Mouse (Mus musculus): ENCODE data around the gene Mei4. TPM values are rescaled to one million over a fixed set of nuclear protein-coding genes. Genes with fewer than 3 reads are reported as not detected.
A peak's percentile ranks its signal among the peaks of the same experiment; 100 is the strongest.

Gene Mei4
- polyA plus RNA-seq, 1 experiment from 2014 or later = 1.5 TPM

DNA sequence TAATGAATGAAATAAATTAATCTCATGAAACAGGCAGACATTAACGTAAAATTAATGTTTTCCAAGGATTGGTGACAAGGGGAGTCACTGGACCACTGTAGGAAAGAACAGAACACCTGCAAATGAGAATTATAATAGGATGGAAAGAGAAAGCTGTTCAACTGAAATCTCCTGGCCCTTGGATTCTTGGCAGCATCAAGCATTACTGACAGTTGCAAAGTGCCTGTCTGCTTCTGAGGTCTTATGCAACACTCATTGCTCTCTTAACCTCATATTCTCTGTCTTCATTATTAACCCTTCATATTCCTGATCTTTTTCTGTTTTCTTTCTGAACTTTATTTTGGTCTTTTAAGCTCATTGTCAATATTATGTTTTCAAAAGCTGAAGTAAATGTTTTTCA, 210.4 kb downstream of the Mei4 start:
- Histone ChIP-seq H3K9me3 (ENCODE audit: control insufficient read depth, low read length) (no peaks in the 10 kb centered on the region), H3K4me3 (replicated peaks; ENCODE audit: low read length) (no peak overlapping the region), H3K4me2 (replicated peaks) (no peak overlapping the region), H3K27me3 (ENCODE audit: control insufficient read depth, insufficient read depth, low read length) (no peaks in the 10 kb centered on the region), H3K9ac (no peak overlapping the region), H3K36me3 (replicated peaks; ENCODE audit: control insufficient read depth, insufficient read depth) (no peaks in the 10 kb centered on the region), H3K27ac (no peak overlapping the region), H3K4me1 (replicated peaks; ENCODE audit: control insufficient read depth, insufficient read depth, low read length) (no peaks in the 10 kb centered on the region)
- DNase-seq (ENCODE audit: low spot score) = no peak
- ATAC-seq (ENCODE audit: low FRiP score) = no peak
- 72% methylated on average over 1 of the region's 1 CpGs for WGBS

DNA sequence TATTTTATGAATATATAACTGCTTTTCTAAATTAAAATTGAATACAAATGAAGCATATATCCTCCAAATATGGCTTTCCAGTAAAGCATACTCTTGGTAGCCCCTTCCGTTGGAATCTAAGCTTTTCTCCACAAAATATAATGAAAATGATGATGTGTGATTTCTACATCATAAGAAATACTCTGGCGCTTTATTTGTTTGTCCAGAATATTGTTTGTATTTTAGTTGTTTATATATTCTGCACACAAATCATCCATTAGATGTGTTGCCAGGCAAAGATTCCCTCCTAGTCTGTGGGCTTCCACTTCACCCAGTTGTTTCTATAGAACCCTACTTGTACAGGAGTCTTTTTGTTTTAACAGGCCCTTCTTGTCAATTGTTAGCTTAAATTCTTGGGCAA, 211.8 kb downstream of the Mei4 start:
- Histone ChIP-seq H3K9me3 (ENCODE audit: control insufficient read depth, low read length) (no peaks in the 10 kb centered on the region), H3K36me3 (replicated peaks; ENCODE audit: control insufficient read depth, insufficient read depth) (no peaks in the 10 kb centered on the region), H3K9ac (no peak overlapping the region), H3K27me3 (ENCODE audit: control insufficient read depth, insufficient read depth, low read length) (no peaks in the 10 kb centered on the region), H3K4me3 (replicated peaks; ENCODE audit: low read length) (no peak overlapping the region), H3K27ac (no peak overlapping the region), H3K4me1 (replicated peaks; ENCODE audit: control insufficient read depth, insufficient read depth, low read length) (no peaks in the 10 kb centered on the region), H3K4me2 (replicated peaks) (no peak overlapping the region)
- WGBS = 93% methylated on average over 2 of the region's 2 CpGs
- ATAC-seq (ENCODE audit: low FRiP score) (no peak), DNase-seq (ENCODE audit: low spot score) (no peak)

DNA sequence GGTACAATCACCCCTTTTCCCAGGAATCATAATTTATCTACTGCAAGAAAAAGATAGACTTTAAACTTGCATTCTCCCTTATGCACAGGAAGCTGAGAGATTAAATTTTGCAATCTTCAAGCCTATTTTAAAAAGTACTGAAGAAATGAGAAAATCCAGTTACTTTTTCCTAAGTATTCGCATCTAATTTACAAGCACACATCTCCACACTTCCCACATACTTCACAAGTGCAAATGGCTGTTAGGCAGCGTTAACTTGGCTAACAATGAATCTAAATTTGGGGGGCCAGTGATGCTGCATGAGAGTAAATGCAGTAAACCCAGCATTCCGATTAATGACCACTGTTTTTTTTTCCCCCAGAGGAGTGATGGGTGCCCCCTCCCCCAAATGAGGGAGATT, 232.9 kb downstream of the Mei4 start:
- ATAC-seq (ENCODE audit: low FRiP score) = no peak

DNA sequence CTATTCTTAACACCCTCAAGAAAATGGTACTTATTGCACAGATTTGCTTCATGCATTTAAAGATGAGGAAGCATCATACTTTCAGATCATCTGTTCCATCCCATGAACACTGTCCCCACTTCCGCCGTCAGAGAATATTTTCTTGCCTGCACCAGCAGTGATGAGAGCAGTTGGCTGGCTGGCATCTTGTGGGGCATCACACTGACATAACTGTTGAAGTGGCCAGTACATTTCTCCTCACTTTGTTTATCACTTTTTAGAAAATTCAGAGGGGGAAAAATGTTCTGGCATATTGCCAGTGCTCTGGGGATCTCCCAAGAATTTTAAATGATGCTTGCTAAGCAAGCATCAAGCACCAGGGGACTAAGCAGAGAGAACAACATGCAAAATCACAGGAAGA, 251.4 kb downstream of the Mei4 start:
- H3K9ac ChIP-seq = no peak overlapping the region
- no peak overlapping the region for H3K4me2 ChIP-seq (replicated peaks)
- no peak overlapping the region for H3K27ac ChIP-seq
- no peak for ATAC-seq (ENCODE audit: low FRiP score)
- H3K27me3 ChIP-seq (ENCODE audit: control insufficient read depth, insufficient read depth, low read length) = no peaks in the 10 kb centered on the region
- 67% methylated on average over 2 of the region's 2 CpGs for WGBS
- no peaks in the 10 kb centered on the region for H3K9me3 ChIP-seq (ENCODE audit: control insufficient read depth, low read length)
- H3K4me3 ChIP-seq (replicated peaks; ENCODE audit: low read length) = no peak overlapping the region
- H3K4me1 ChIP-seq (replicated peaks; ENCODE audit: control insufficient read depth, insufficient read depth, low read length) = no peaks in the 10 kb centered on the region
- no peaks in the 10 kb centered on the region for H3K36me3 ChIP-seq (replicated peaks; ENCODE audit: control insufficient read depth, insufficient read depth)
- peak; percentile 28 for DNase-seq (ENCODE audit: low spot score)

More for the DNA sequence above, 232.9 kb downstream of the Mei4 start:
- Histone ChIP-seq H3K27ac (no peak overlapping the region), H3K4me2 (replicated peaks) (no peak overlapping the region), H3K9ac (no peak overlapping the region), H3K9me3 (ENCODE audit: control insufficient read depth, low read length) (no peaks in the 10 kb centered on the region), H3K4me3 (replicated peaks; ENCODE audit: low read length) (no peak overlapping the region), H3K27me3 (ENCODE audit: control insufficient read depth, insufficient read depth, low read length) (no peaks in the 10 kb centered on the region), H3K4me1 (replicated peaks; ENCODE audit: control insufficient read depth, insufficient read depth, low read length) (no peaks in the 10 kb centered on the region), H3K36me3 (replicated peaks; ENCODE audit: control insufficient read depth, insufficient read depth) (no peaks in the 10 kb centered on the region)
- DNase-seq (ENCODE audit: low spot score) = no peak
- WGBS = 82% methylated on average over 3 of the region's 3 CpGs

DNA sequence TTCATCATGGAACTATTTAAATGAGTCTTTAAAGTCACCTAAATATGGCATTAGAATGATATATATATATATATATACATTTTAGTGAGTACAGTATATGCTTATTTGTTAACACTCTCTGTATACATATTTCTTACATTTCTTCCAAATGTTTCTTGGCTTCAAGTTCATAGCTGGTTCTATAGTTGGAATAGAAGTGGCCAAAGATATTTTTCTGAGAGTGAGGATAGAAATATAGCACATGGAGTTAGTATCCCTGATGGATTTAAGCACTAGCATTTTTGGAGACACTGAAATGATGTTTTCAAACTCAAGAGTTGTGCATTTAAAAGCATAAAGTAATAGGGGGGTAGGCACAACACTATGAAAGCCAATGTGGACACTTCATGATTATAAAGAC, 272.6 kb downstream of the Mei4 start:
- Histone ChIP-seq H3K27me3 (ENCODE audit: control insufficient read depth, insufficient read depth, low read length) (no peaks in the 10 kb centered on the region), H3K4me2 (replicated peaks) (no peak overlapping the region), H3K4me1 (replicated peaks; ENCODE audit: control insufficient read depth, insufficient read depth, low read length) (no peaks in the 10 kb centered on the region), H3K36me3 (replicated peaks; ENCODE audit: control insufficient read depth, insufficient read depth) (no peaks in the 10 kb centered on the region), H3K4me3 (replicated peaks; ENCODE audit: low read length) (no peak overlapping the region), H3K9ac (no peak overlapping the region), H3K9me3 (ENCODE audit: control insufficient read depth, low read length) (no peaks in the 10 kb centered on the region), H3K27ac (no peak overlapping the region)
- DNase-seq (ENCODE audit: low spot score) (no peak), ATAC-seq (ENCODE audit: low FRiP score) (no peak)

DNA sequence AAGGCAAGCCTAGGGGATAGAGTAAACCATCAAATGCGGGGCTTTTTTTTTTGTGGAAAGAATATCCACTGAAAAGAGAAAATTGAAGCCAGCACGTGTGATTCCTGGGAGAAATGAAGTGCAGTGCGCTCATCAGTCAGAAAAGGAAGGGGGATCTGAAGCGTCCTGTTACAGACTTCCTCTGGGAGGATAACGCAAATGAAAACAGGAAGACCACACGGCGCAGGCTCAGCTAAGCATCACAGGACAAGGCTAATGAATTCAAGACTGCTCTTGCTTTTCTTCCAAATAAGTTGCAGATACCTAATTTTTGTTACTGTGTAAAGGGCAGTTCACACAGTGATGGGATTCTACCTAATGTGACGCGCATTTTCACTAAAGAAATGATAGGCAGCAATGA, 296.7 kb downstream of the Mei4 start:
- Histone ChIP-seq H3K4me3 (replicated peaks; ENCODE audit: low read length) (no peak overlapping the region), H3K9me3 (ENCODE audit: control insufficient read depth, low read length) (no peaks in the 10 kb centered on the region), H3K27ac (no peak overlapping the region), H3K36me3 (replicated peaks; ENCODE audit: control insufficient read depth, insufficient read depth) (no peaks in the 10 kb centered on the region), H3K9ac (no peak overlapping the region), H3K4me1 (replicated peaks; ENCODE audit: control insufficient read depth, insufficient read depth, low read length) (no peaks in the 10 kb centered on the region), H3K27me3 (ENCODE audit: control insufficient read depth, insufficient read depth, low read length) (no peaks in the 10 kb centered on the region), H3K4me2 (replicated peaks) (no peak overlapping the region)
- WGBS = 58% methylated on average over 9 of the region's 9 CpGs
- DNase-seq (ENCODE audit: low spot score) (no peak), ATAC-seq (ENCODE audit: low FRiP score) (no peak)

DNA sequence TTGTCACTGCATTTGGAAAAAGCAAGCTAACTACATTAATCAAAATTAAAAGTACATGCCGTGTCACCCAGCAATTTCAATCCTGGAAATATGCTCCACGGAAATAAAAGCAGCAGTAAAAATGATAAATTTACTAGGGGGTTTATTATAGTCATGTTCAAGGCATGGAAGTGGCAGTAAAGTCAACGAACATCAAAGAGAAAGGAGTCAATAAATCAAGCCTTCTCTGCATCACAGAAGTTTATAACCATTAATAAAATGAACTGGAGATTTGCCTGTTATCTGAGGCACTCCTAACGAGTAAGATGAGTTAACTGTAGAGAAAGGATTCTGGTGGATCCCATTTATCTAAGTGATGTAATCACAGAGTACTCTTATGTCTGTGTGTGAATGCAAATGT, 298.9 kb downstream of the Mei4 start:
- no peak overlapping the region for H3K4me2 ChIP-seq (replicated peaks)
- H3K9me3 ChIP-seq (ENCODE audit: control insufficient read depth, low read length) = no peaks in the 10 kb centered on the region
- no peaks in the 10 kb centered on the region for H3K36me3 ChIP-seq (replicated peaks; ENCODE audit: control insufficient read depth, insufficient read depth)
- H3K27ac ChIP-seq = no peak overlapping the region
- DNase-seq (ENCODE audit: low spot score) (no peak), ATAC-seq (ENCODE audit: low FRiP score) (no peak)
- 64% methylated on average over 4 of the region's 4 CpGs for WGBS
- H3K27me3 ChIP-seq (ENCODE audit: control insufficient read depth, insufficient read depth, low read length) = no peaks in the 10 kb centered on the region
- H3K4me3 ChIP-seq (replicated peaks; ENCODE audit: low read length) = no peak overlapping the region
- H3K9ac ChIP-seq = no peak overlapping the region
- no peaks in the 10 kb centered on the region for H3K4me1 ChIP-seq (replicated peaks; ENCODE audit: control insufficient read depth, insufficient read depth, low read length)

DNA sequence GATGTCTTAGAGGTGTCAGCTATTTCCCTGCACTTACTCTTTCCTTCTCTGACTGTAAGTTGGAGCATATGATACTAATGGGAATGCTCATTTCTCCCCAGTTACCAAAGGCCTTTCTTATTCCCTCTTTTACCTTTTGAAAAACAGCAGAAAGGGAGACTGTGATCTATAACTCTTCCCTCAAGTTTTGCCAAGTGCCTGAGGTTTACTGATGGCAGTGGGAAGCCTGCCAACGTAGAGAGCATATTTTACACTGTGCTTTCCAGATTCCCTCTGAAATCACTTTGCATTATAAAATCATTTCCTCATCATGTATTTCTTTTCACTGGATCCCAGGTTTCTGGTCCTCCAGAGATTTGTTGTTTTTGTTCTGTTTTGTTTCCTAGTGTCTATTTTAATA, 354.5 kb downstream of the Mei4 start:
- 42% methylated on average over 1 of the region's 1 CpGs for WGBS
- no peak for ATAC-seq (ENCODE audit: low FRiP score)
- H3K36me3 ChIP-seq (replicated peaks; ENCODE audit: control insufficient read depth, insufficient read depth) = no peaks in the 10 kb centered on the region

DNA sequence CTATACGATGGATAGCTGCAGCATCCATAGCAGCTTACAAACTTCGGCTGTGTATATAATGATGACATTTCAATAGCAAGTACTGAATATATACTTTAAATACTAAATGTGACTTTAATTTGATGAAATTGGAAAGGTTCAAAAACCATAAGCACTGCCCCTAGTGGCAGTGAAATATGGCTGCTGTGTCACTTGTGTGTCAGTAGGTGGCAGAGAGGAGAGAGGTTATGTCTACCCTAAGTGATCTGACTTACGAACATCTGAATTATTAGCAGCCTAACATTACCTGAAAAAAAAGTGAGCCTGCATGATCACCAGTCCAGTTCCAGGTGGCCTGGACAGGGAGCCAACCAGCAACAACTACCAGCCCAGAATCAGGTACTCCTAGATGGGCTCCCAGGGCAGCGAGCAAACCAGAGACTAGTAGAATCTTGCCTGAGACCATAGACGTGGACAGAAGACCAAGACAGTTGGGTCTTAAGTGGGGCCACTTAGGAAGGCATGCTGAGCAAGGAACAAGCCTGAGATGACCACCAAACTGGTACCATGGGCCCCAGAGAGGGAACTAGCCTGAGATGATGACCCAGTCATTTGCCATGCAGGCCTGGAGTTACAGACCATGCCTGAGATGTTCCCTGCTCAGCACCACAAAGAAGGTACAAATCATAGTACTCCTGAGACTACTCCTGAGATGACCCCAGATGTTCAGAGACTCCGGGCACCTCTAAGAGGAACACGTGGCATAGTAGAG, 384.4 kb downstream of the Mei4 start:
- H3K36me3 ChIP-seq (replicated peaks; ENCODE audit: control insufficient read depth, insufficient read depth) = no peaks in the 10 kb centered on the region
- 87% methylated on average over 7 of the region's 7 CpGs for WGBS
- DNase-seq (ENCODE audit: low spot score) (peak; percentile 27), ATAC-seq (ENCODE audit: low FRiP score) (no peak)
- no peaks in the 10 kb centered on the region for H3K9me3 ChIP-seq (ENCODE audit: control insufficient read depth, low read length)
- no peaks in the 10 kb centered on the region for H3K27me3 ChIP-seq (ENCODE audit: control insufficient read depth, insufficient read depth, low read length)
- no peaks in the 10 kb centered on the region for H3K4me1 ChIP-seq (replicated peaks; ENCODE audit: control insufficient read depth, insufficient read depth, low read length)
- H3K4me2 ChIP-seq (replicated peaks) = no peak overlapping the region
- H3K4me3 ChIP-seq (replicated peaks; ENCODE audit: low read length) = no peak overlapping the region
- H3K9ac ChIP-seq = no peak overlapping the region
- H3K27ac ChIP-seq = no peak overlapping the region

More for the DNA sequence above, 354.5 kb downstream of the Mei4 start:
- Histone ChIP-seq H3K27me3 (ENCODE audit: control insufficient read depth, insufficient read depth, low read length) (no peaks in the 10 kb centered on the region), H3K27ac (no peak overlapping the region), H3K9me3 (ENCODE audit: control insufficient read depth, low read length) (no peaks in the 10 kb centered on the region), H3K4me1 (replicated peaks; ENCODE audit: control insufficient read depth, insufficient read depth, low read length) (no peaks in the 10 kb centered on the region), H3K9ac (no peak overlapping the region), H3K4me3 (replicated peaks; ENCODE audit: low read length) (no peak overlapping the region), H3K4me2 (replicated peaks) (no peak overlapping the region)
- no peak for DNase-seq (ENCODE audit: low spot score)

Data from hindbrain, embryonic 14.5 days (tissue).